Mouse (Mus musculus): ENCODE results near the gene Dedd. TPM values are rescaled to one million over a fixed set of nuclear protein-coding genes. Genes with fewer than 3 reads are reported as not detected.

Gene Dedd
- total and polyA plus RNA-seq, 2 experiments from 2014 or later, result 31.1 to 44.6 TPM

GRCm38 (mm10) chr1:171329433-171330215, 679 bp downstream of the Dedd start:
- Histone ChIP-seq H3K4me1 (ENCODE audit: insufficient read depth) (peaks cover 23% of the 10 kb centered on the region), H3K4me3 (ENCODE audit: low read depth, low read length) (peak overlapping the region; percentile 98), H3K4me2 (ENCODE audit: low read depth) (peak overlapping the region; percentile 74), H3K9me3 (ENCODE audit: low read length) (no peaks in the 10 kb centered on the region), H3K36me3 (ENCODE audit: insufficient read depth) (peaks cover 1% of the 10 kb centered on the region), H3K9ac (peak overlapping the region; percentile 98), H3K27me3 (ENCODE audit: insufficient read depth, low read length) (no peaks in the 10 kb centered on the region), H3K27ac (ENCODE audit: low read depth, low read length) (peak overlapping the region; percentile 99)
- no peak for TF ChIP-seq CTCF (IDR thresholded peaks at IDR 0.05; ENCODE audit: low read depth)
- ATAC-seq (peak; percentile 83), DNase-seq (peak; percentile 37)
- WGBS, result 1% methylated on average over 48 of the region's 61 CpGs

GRCm38 (mm10) chr1:171330216-171330560, 1.2 kb downstream of the Dedd start:
- Histone ChIP-seq H3K27ac (ENCODE audit: low read depth, low read length) (peak overlapping the region; percentile 99), H3K36me3 (ENCODE audit: insufficient read depth) (peaks cover 3% of the 10 kb centered on the region), H3K4me1 (ENCODE audit: insufficient read depth) (peaks cover 23% of the 10 kb centered on the region), H3K4me2 (ENCODE audit: low read depth) (peak overlapping the region; percentile 74), H3K27me3 (ENCODE audit: insufficient read depth, low read length) (no peaks in the 10 kb centered on the region), H3K9me3 (ENCODE audit: low read length) (no peaks in the 10 kb centered on the region), H3K9ac (peak overlapping the region; percentile 98), H3K4me3 (ENCODE audit: low read depth, low read length) (peak overlapping the region; percentile 98)
- ATAC-seq (no peak), DNase-seq (no peak)
- TF ChIP-seq CTCF (IDR thresholded peaks at IDR 0.05; ENCODE audit: low read depth), result no peak
- 0% methylated on average over 4 of the region's 4 CpGs for WGBS

GRCm38 (mm10) chr1:171342262-171343207, 13.6 kb downstream of the Dedd start:
- no peak for TF ChIP-seq CTCF (IDR thresholded peaks at IDR 0.05; ENCODE audit: low read depth)
- H3K27me3 ChIP-seq (ENCODE audit: insufficient read depth, low read length), result no peaks in the 10 kb centered on the region

GRCm38 (mm10) chr1:171343922-171344677, 15.2 kb downstream of the Dedd start:
- H3K27ac ChIP-seq (ENCODE audit: low read depth, low read length), result no peak overlapping the region
- ATAC-seq, result no peak
- H3K9ac ChIP-seq, result no peak overlapping the region
- H3K27me3 ChIP-seq (ENCODE audit: insufficient read depth, low read length), result no peaks in the 10 kb centered on the region
- H3K36me3 ChIP-seq (ENCODE audit: insufficient read depth), result peaks cover 46% of the 10 kb centered on the region
- peaks cover 7% of the 10 kb centered on the region; the same call in 1 of the 2 replicates for H3K9me3 ChIP-seq (ENCODE audit: low read length)
- DNase-seq, result no peak
- H3K4me2 ChIP-seq (ENCODE audit: low read depth), result no peak overlapping the region
- peaks cover 16% of the 10 kb centered on the region for H3K4me1 ChIP-seq (ENCODE audit: insufficient read depth)
- TF ChIP-seq CTCF (IDR thresholded peaks at IDR 0.05; ENCODE audit: low read depth), result no peak; the same call in 1 of the 2 replicates
- H3K4me3 ChIP-seq (ENCODE audit: low read depth, low read length), result no peak overlapping the region
- WGBS, result 79% methylated on average over 9 of the region's 9 CpGs

More at GRCm38 (mm10) chr1:171342262-171343207, 13.6 kb downstream of the Dedd start:
- no peak for DNase-seq
- Histone ChIP-seq H3K4me2 (ENCODE audit: low read depth) (no peak overlapping the region), H3K9ac (no peak overlapping the region), H3K36me3 (ENCODE audit: insufficient read depth) (peaks cover 57% of the 10 kb centered on the region), H3K9me3 (ENCODE audit: low read length) (peaks cover 7% of the 10 kb centered on the region; the same call in 1 of the 2 replicates), H3K4me1 (ENCODE audit: insufficient read depth) (peaks cover 16% of the 10 kb centered on the region), H3K27ac (ENCODE audit: low read depth, low read length) (no peak overlapping the region), H3K4me3 (ENCODE audit: low read depth, low read length) (no peak overlapping the region)
- no peak for ATAC-seq
- WGBS, result 93% methylated on average over 16 of the region's 16 CpGs

GRCm38 (mm10) chr1:171344715-171345114, 15.8 kb downstream of the Dedd start:
- Histone ChIP-seq H3K36me3 (ENCODE audit: insufficient read depth) (peaks cover 40% of the 10 kb centered on the region), H3K27ac (ENCODE audit: low read depth, low read length) (no peak overlapping the region), H3K9me3 (ENCODE audit: low read length) (peaks cover 7% of the 10 kb centered on the region; the same call in 1 of the 2 replicates), H3K4me3 (ENCODE audit: low read depth, low read length) (peak overlapping the region; percentile 93), H3K27me3 (ENCODE audit: insufficient read depth, low read length) (no peaks in the 10 kb centered on the region), H3K4me1 (ENCODE audit: insufficient read depth) (peaks cover 16% of the 10 kb centered on the region), H3K9ac (peak overlapping the region; percentile 77), H3K4me2 (ENCODE audit: low read depth) (peak overlapping the region; percentile 68)
- no peak for ATAC-seq
- DNase-seq, result no peak
- WGBS, result 77% methylated on average over 9 of the region's 9 CpGs
- no peak for TF ChIP-seq CTCF (IDR thresholded peaks at IDR 0.05; ENCODE audit: low read depth)
